Mouse (Mus musculus): ENCODE data around the gene Zbtb20. TPM values are rescaled to one million over a fixed set of nuclear protein-coding genes. Genes with fewer than 3 reads are reported as not detected.

Zbtb20 gene
- polyA plus RNA-seq, 1 experiment: 11.2 TPM

- 52% methylated on average over 11 of the region's 11 CpGs for WGBS
- TF ChIP-seq CTCF (IDR thresholded peaks at IDR 0.05; ENCODE audit: control insufficient read depth, insufficient read depth, low read length) (no peak), POLR2A (IDR thresholded peaks at IDR 0.05; ENCODE audit: borderline replicate concordance, control insufficient read depth, low read depth, low read length) (no peak)
- no peaks in the 10 kb centered on the region; the same call in 1 of the 2 replicates for H3K4me1 ChIP-seq (ENCODE audit: control insufficient read depth, insufficient read depth, low read length)
- no peak overlapping the region for H3K4me3 ChIP-seq (replicated peaks; ENCODE audit: control insufficient read depth, low read depth, low read length)
- no peak overlapping the region for H3K27ac ChIP-seq (ENCODE audit: control insufficient read depth, insufficient read depth, low read depth, low read length, poor library complexity)
Observed at GRCm38 (mm10) chr16:43334411-43335150, 458.9 kb downstream of the Zbtb20 start.

GRCm38 (mm10) chr16:43335151-43335823, 459.6 kb downstream of the Zbtb20 start:
- Histone ChIP-seq H3K27ac (ENCODE audit: control insufficient read depth, insufficient read depth, low read depth, low read length, poor library complexity) (no peak overlapping the region), H3K4me1 (ENCODE audit: control insufficient read depth, insufficient read depth, low read length) (no peaks in the 10 kb centered on the region; the same call in 1 of the 2 replicates), H3K4me3 (replicated peaks; ENCODE audit: control insufficient read depth, low read depth, low read length) (no peak overlapping the region)
- TF ChIP-seq POLR2A (IDR thresholded peaks at IDR 0.05; ENCODE audit: borderline replicate concordance, control insufficient read depth, low read depth, low read length) (no peak), CTCF (IDR thresholded peaks at IDR 0.05; ENCODE audit: control insufficient read depth, insufficient read depth, low read length) (no peak)
- WGBS: 56% methylated on average over 8 of the region's 8 CpGs

DNA sequence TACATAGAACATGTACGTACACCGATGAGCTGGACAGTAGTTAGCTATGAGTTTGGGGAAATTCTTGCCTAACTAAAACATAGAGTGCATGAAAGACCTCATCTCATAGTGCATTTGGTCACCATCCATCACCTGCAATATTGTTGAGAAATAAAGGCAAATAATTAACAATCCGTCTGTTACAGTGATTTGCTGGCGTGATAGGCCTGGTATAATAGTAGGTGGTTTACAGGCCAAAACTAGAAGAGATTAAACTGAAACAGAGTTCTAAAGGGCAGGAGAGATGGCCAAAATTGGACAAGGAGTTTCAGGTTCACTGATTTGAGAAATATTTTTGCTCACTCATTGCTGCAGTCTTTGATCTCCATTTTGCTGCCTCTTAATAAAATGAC, 460.1 kb downstream of the Zbtb20 start:
- Histone ChIP-seq H3K4me3 (replicated peaks; ENCODE audit: control insufficient read depth, low read depth, low read length) (no peak overlapping the region), H3K4me1 (ENCODE audit: control insufficient read depth, insufficient read depth, low read length) (no peaks in the 10 kb centered on the region; the same call in 1 of the 2 replicates), H3K27ac (ENCODE audit: control insufficient read depth, insufficient read depth, low read depth, low read length, poor library complexity) (no peak overlapping the region)
- no peak for TF ChIP-seq POLR2A (IDR thresholded peaks at IDR 0.05; ENCODE audit: borderline replicate concordance, control insufficient read depth, low read depth, low read length)
- no peak for TF ChIP-seq CTCF (IDR thresholded peaks at IDR 0.05; ENCODE audit: control insufficient read depth, insufficient read depth, low read length)
- WGBS: 67% methylated on average over 4 of the region's 4 CpGs

- H3K27ac ChIP-seq (ENCODE audit: control insufficient read depth, insufficient read depth, low read depth, low read length, poor library complexity): no peak overlapping the region
- no peaks in the 10 kb centered on the region for H3K4me1 ChIP-seq (ENCODE audit: control insufficient read depth, insufficient read depth, low read length)
- H3K4me3 ChIP-seq (replicated peaks; ENCODE audit: control insufficient read depth, low read depth, low read length): no peak overlapping the region
- WGBS: 76% methylated on average over 4 of the region's 4 CpGs
- TF ChIP-seq POLR2A (IDR thresholded peaks at IDR 0.05; ENCODE audit: borderline replicate concordance, control insufficient read depth, low read depth, low read length): no peak
- no peak for TF ChIP-seq CTCF (IDR thresholded peaks at IDR 0.05; ENCODE audit: control insufficient read depth, insufficient read depth, low read length)
Observed at GRCm38 (mm10) chr16:43340712-43341111, 465.0 kb downstream of the Zbtb20 start.

GRCm38 (mm10) chr16:43341916-43342455, 466.3 kb downstream of the Zbtb20 start:
- no peak overlapping the region for H3K27ac ChIP-seq (ENCODE audit: control insufficient read depth, insufficient read depth, low read depth, low read length, poor library complexity)
- no peak for TF ChIP-seq CTCF (IDR thresholded peaks at IDR 0.05; ENCODE audit: control insufficient read depth, insufficient read depth, low read length)
- TF ChIP-seq POLR2A (IDR thresholded peaks at IDR 0.05; ENCODE audit: borderline replicate concordance, control insufficient read depth, low read depth, low read length): no peak
- H3K4me3 ChIP-seq (replicated peaks; ENCODE audit: control insufficient read depth, low read depth, low read length): no peak overlapping the region
- H3K4me1 ChIP-seq (ENCODE audit: control insufficient read depth, insufficient read depth, low read length): no peaks in the 10 kb centered on the region

- TF ChIP-seq POLR2A (IDR thresholded peaks at IDR 0.05; ENCODE audit: borderline replicate concordance, control insufficient read depth, low read depth, low read length) (no peak), CTCF (IDR thresholded peaks at IDR 0.05; ENCODE audit: control insufficient read depth, insufficient read depth, low read length) (no peak)
- Histone ChIP-seq H3K4me3 (replicated peaks; ENCODE audit: control insufficient read depth, low read depth, low read length) (no peak overlapping the region), H3K27ac (ENCODE audit: control insufficient read depth, insufficient read depth, low read depth, low read length, poor library complexity) (no peak overlapping the region), H3K4me1 (ENCODE audit: control insufficient read depth, insufficient read depth, low read length) (no peaks in the 10 kb centered on the region)
Observed at GRCm38 (mm10) chr16:43346094-43346493, 470.4 kb downstream of the Zbtb20 start.

GRCm38 (mm10) chr16:43355776-43356645, 480.3 kb downstream of the Zbtb20 start:
- no peaks in the 10 kb centered on the region for H3K4me1 ChIP-seq (ENCODE audit: control insufficient read depth, insufficient read depth, low read length)
- WGBS: 78% methylated on average over 9 of the region's 9 CpGs
- H3K4me3 ChIP-seq (replicated peaks; ENCODE audit: control insufficient read depth, low read depth, low read length): no peak overlapping the region
- no peak overlapping the region for H3K27ac ChIP-seq (ENCODE audit: control insufficient read depth, insufficient read depth, low read depth, low read length, poor library complexity)
- TF ChIP-seq CTCF (IDR thresholded peaks at IDR 0.05; ENCODE audit: control insufficient read depth, insufficient read depth, low read length) (no peak), POLR2A (IDR thresholded peaks at IDR 0.05; ENCODE audit: borderline replicate concordance, control insufficient read depth, low read depth, low read length) (no peak)

DNA sequence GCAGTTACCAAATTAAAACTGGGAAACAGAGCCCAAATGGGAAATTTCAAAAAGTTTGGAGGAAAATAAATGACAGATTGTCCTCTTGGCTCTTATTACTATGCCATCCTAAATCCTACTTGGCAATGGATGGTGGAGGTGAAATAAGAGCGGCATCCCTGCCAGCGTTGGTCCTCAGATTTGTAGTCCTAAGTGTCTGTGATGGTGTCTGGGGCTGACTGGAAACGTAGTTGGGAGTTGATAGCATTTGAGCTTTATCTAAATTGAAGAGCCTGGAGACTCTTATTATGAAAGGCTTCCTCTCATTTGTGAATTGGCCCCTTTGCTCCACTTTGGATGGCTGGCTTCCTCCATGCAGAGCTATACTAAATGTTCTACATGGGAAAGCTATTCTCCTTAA, 483.9 kb downstream of the Zbtb20 start:
- TF ChIP-seq CTCF (IDR thresholded peaks at IDR 0.05; ENCODE audit: control insufficient read depth, insufficient read depth, low read length) (no peak), POLR2A (IDR thresholded peaks at IDR 0.05; ENCODE audit: borderline replicate concordance, control insufficient read depth, low read depth, low read length) (no peak)
- 87% methylated on average over 3 of the region's 3 CpGs for WGBS
- Histone ChIP-seq H3K4me1 (ENCODE audit: control insufficient read depth, insufficient read depth, low read length) (no peaks in the 10 kb centered on the region), H3K27ac (ENCODE audit: control insufficient read depth, insufficient read depth, low read depth, low read length, poor library complexity) (no peak overlapping the region), H3K4me3 (replicated peaks; ENCODE audit: control insufficient read depth, low read depth, low read length) (no peak overlapping the region)

All from bone marrow, adult 2 months (tissue).